Mouse (Mus musculus) testis, adult 2 months (tissue): ENCODE results near the gene Olfr1440.

Source experiments
- CTCF ChIP-seq: fragments of 200-500 bp; IDR thresholded peaks from 2 replicates; pipeline ENCODE4 v1.5.1; 2012; ENCODE audit warnings: low read depth, mild to moderate bottlenecking, inconsistent platforms, low read length, moderate library complexity; ENCODE audit not compliant: control insufficient read depth, insufficient read depth, insufficient replicate concordance
- POLR2A ChIP-seq: fragments of 200-500 bp; IDR thresholded peaks from 2 replicates; pipeline ENCODE4 v1.6.1; 2012; ENCODE audit warnings: low read depth, mild to moderate bottlenecking, inconsistent platforms, low read length, moderate library complexity; ENCODE audit not compliant: control insufficient read depth

- TF ChIP-seq CTCF (no peak), POLR2A (no peak)
These were observed 52.5 kb downstream of the Olfr1440 start for GRCm38 (mm10) chr19:12439581-12439980.
